Mouse (Mus musculus): ENCODE results near the gene Apobec4. TPM values are rescaled to one million over a fixed set of nuclear protein-coding genes. Genes with fewer than 3 reads are reported as not detected.

The Apobec4 gene
- total RNA-seq (2021): not detected
- long read RNA-seq, experiment 1: 0 reads
- long read RNA-seq, experiment 2: 0 reads

DNA sequence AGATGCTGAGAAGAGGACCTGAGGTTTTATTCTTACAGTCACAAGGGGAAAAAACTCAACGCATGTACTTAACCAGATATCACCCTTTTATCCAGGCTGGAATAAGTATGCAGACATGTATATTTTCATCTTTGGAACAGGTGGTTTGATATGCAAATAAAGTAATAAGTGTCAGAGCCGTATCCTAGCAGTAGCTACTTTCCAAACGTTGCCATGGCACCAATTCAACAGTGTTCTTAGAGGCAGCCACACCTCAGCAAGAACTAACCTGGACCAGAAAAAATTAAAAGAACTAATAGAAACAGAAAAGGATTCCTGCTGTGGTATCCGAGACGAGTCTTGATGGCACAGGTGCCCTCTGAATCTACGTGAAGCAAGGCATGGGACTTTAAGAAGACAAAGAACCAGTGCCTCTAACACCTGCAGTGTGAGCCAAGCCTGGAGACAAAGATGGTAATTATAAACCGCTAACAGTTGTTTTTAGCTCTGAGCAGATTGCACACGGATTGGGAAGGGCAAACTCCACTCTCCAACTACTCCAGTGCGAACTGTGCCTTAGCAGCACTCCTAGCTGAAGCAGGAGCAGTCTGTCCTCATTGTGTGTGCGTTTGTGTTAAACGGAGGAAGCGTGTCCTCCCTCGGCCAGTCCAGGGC, at the start of gene Apobec4:
TSS of gene Apobec4 (plus strand) at position 240 of the 654 bp plus-strand sequence.
- no peak for DNase-seq

- no peak for DNase-seq
Measured at GRCm38 (mm10) chr1:152701066-152701465, 49.3 kb upstream of the Apobec4 start.

- DNase-seq: no peak
Measured at GRCm38 (mm10) chr1:152702920-152703319, 47.4 kb upstream of the Apobec4 start.

- DNase-seq: no peak
Measured at GRCm38 (mm10) chr1:152703941-152704340, 46.4 kb upstream of the Apobec4 start.

- no peak for DNase-seq
Measured at GRCm38 (mm10) chr1:152707560-152707959, 42.8 kb upstream of the Apobec4 start.

- no peak for DNase-seq
Measured at GRCm38 (mm10) chr1:152711037-152711436, 39.3 kb upstream of the Apobec4 start.

DNA sequence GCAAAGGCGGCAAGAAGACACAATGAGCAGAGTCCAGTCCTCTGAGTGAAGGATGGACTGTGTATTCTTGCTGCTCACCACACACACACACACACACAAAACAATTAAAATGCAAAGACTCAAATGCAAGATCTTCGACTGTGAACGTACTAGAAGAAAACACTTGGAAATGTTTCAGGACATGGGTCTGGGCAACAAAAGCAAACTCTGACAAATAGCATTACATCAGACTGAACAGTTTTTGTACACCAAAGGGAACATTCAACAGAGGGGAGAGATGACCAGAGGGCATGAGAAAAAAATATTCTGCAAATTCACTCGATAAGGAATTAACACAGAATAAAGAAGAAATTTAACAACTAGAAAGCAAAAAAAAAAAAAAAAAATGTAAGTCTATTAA, 36.4 kb upstream of the Apobec4 start:
- no peak for DNase-seq

- DNase-seq: no peak
Measured at GRCm38 (mm10) chr1:152714405-152714804, 35.9 kb upstream of the Apobec4 start.

DNA sequence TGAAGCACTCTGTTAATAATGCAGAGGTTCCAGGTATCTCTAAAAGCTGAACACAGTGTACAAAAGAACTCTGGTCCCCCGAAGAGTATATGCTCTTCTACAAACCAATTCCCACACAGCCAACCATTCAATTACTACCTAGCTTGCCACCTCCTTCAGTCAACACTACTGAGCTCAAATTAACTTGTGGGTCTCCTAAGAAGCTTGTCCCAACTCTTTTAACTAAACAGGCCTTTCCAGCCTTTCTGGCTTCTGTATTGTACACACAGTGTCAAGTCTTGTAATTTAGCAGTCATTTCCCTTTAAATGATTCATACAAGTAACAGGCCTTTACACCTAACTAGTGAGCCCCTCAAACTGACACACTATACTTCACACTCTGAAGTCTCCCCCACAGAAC, 33.0 kb upstream of the Apobec4 start:
- DNase-seq: no peak

GRCm38 (mm10) chr1:152718200-152718599, 32.2 kb upstream of the Apobec4 start:
- DNase-seq: no peak

GRCm38 (mm10) chr1:152720969-152721368, 29.4 kb upstream of the Apobec4 start:
- DNase-seq: no peak

DNA sequence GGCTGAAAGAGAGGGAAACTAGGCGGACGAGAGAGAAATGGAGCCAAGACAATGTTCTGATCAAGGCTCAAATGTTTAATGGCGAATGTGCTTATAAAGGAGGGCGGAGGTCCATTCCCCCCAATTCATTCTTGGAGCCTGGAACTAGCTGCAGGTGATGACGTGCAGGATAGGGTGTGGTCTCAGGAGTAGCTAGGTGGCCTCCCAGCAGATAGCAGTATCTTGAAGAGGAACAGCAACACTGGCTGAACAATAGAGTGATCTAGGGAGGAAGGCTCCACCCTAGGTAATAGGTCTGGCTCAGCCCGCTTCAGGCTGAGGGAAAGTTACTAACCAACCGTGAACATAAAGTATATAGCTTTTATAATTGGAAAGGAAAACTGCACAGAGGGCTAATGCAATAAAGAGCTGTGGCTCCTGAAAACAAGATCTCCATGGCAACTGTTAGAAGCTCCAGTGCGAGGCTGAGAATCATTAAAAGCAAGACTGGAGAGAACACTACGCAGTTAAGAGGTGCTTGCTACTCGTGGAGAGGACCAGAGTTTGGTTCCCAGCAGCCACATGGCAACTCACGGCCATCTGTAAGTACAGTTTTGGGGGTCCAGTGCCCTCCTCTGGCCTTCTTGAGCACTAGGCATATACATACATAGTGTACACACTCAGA, 28.7 kb upstream of the Apobec4 start:
- no peak for DNase-seq

- DNase-seq: no peak
Measured at GRCm38 (mm10) chr1:152724286-152724685, 26.1 kb upstream of the Apobec4 start.

GRCm38 (mm10) chr1:152726095-152726494, 24.3 kb upstream of the Apobec4 start:
- no peak for DNase-seq

GRCm38 (mm10) chr1:152727604-152728236, 22.6 kb upstream of the Apobec4 start:
- DNase-seq: no peak

- DNase-seq: no peak
Measured at GRCm38 (mm10) chr1:152738793-152739192, 11.6 kb upstream of the Apobec4 start.

DNA sequence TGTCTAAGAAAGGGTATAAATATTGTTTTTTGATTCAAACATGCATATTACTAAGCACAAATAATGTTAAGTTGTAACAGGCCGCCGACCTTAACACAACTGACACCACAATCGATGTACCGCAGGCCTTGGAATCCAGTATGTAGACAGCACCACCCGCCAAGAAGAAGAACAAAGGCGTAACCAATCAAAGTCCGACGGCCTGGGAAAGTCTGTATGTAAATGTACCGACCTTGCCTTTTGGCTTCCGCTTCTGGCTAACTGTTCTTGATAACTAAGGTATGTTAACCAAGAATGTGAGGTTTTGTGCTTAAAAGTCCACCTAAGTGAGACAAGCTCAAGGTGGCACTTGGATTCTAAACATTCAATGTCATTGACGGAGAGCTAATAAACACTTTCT, 11.0 kb upstream of the Apobec4 start:
- DNase-seq: no peak

- DNase-seq: no peak
Measured at GRCm38 (mm10) chr1:152743095-152743826, 7.1 kb upstream of the Apobec4 start.

GRCm38 (mm10) chr1:152746426-152746825, 3.9 kb upstream of the Apobec4 start:
- peak; percentile 87 for DNase-seq

- no peak for DNase-seq
Measured at GRCm38 (mm10) chr1:152749276-152749675, 1.1 kb upstream of the Apobec4 start.

- DNase-seq: no peak
Measured at GRCm38 (mm10) chr1:152761791-152762190, 11.4 kb downstream of the Apobec4 start.

DNA sequence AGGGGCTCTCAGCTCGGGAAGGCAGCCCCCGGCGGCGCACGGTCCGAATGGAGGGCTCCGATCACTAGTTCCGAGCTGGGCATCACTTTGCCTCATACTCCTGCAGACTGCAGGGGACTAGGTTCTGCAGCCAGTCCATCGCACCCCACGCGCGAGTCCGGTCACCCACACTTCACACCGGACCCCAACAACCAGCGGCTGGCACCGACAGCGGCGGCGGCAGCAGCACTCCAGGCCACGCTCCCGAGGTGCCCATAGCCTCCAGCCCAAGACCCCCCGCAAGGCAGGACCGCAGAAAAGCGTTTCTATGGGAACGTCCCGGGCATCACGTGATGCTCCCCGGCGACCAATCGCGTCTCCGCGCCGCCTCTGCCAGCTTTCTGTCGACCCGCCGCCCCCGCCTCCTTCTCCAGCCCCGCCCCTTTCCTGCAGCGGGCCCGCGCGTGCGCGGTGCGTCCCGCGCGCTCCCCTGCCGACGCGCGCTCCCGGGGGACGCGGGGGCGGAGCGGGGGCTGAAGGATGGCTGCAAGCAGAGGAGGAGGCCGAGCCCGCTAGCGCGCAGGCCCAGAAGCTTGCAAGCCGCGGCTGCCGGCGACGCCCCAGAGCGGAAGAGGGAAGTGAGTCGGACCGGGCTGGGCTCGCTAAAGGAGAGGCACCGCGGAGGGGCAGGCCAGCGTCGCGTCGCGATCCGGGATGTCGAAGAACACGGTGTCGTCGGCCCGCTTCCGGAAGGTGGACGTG, 15.9 kb downstream of the Apobec4 start, which contains the start of the genes Rgl1 and Arpc5:
TSS of gene Rgl1 (minus strand) at position 320 of the 741 bp plus-strand sequence.
TSS of gene Arpc5 (plus strand) at position 511 of the 741 bp plus-strand sequence.
- DNase-seq: peak; percentile 98

Data from gastrocnemius, postnatal 10 days (tissue).